Mouse (Mus musculus) testis, adult 2 months (tissue): ENCODE measurements around the gene Cngb1.

ENCODE experiments used
- CTCF ChIP-seq: fragments of 200-500 bp; IDR thresholded peaks from 2 replicates; pipeline ENCODE4 v1.5.1; 2012; ENCODE audit warnings: low read depth, mild to moderate bottlenecking, inconsistent platforms, low read length, moderate library complexity; ENCODE audit not compliant: control insufficient read depth, insufficient read depth, insufficient replicate concordance
- POLR2A ChIP-seq: fragments of 200-500 bp; IDR thresholded peaks from 2 replicates; pipeline ENCODE4 v1.6.1; 2012; ENCODE audit warnings: low read depth, mild to moderate bottlenecking, inconsistent platforms, low read length, moderate library complexity; ENCODE audit not compliant: control insufficient read depth

DNA sequence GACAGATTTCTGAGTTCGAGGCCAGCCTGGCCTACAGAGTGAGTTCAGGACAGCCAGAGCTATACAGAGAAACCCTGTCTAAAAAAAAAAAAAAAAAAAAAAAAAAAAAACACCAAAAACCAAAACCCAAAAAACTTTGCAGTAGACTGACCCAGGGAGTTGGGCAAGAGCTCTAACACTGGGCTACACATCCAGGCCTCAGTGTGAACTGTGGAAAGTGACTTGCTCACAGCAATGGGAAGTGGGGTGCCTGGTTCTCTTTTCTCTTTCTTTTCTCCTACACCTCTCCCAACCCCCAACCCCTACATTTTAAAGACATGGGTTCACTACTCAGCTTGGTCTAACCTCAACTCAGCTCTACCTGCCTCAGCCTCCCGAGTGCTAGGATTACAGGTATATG lies 44.2 kb downstream of the Cngb1 start:
- TF ChIP-seq POLR2A (no peak), CTCF (no peak)
